Mouse (Mus musculus) kidney, adult 9 months (tissue): ENCODE results near the gene Map3k5.
"Not testable (repeated sequence)": the region's sequence is repeated elsewhere in the genome, so short reads cannot be mapped to it uniquely, and the experiment has no call there.

Experiments used
- DNase-seq: peaks from one replicate; pipeline ENCODE4 v3.0.0; 2022

The Map3k5 gene

GRCm38 (mm10) chr10:19934384-19935294 is at the start of gene Map3k5:
TSS of gene Map3k5 (plus strand) at chr10:19934472.
- DNase-seq: peak; percentile 47

- DNase-seq: no peak
Measured at GRCm38 (mm10) chr10:19886249-19886648, 48.0 kb upstream of the Map3k5 start.

- no peak for DNase-seq
Measured at GRCm38 (mm10) chr10:19889908-19890307, 44.4 kb upstream of the Map3k5 start.

GRCm38 (mm10) chr10:19891686-19892085 is 42.6 kb upstream of the Map3k5 start:
- no peak for DNase-seq

DNA sequence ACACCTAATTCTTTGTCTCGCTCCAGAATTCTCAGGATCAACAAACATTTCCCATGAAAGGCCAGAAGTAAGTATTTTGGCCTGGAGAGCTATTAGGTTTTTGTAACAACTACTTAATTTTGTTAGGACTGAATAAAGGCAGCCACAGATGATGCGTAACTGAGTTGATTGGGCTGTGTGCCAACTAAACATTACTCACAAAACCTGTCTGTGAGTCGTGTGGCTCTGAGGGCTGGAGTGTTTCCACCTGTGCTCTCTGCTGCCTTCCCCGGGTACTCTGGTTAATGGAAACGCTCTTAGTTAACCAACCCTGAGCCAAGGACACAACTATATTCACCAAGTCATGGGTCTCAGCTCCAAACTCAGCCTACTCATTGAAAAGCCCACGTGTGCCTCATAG is 41.1 kb upstream of the Map3k5 start:
- no peak for DNase-seq

DNA sequence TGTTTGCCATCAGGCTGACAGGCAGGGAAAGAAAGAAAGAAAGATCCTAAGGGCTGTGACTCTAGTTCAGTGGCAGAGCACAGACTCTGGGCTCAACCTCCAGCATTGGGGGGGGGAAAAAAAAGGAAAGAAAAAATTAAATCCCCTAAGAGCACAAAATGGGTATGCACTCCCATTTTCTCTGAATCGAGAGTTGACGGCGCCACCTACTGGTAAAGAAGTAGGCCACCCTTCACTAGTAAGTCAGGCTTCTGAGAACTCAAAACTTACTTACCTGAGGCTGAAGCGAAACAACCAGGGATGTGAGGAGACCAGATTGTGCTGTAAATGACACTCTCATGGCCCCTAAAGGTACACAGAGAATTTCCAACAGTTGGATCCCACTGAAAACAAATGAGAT is 40.3 kb upstream of the Map3k5 start:
- DNase-seq: peak; percentile 50

GRCm38 (mm10) chr10:19900191-19900590 is 34.1 kb upstream of the Map3k5 start:
- DNase-seq: no peak

DNA sequence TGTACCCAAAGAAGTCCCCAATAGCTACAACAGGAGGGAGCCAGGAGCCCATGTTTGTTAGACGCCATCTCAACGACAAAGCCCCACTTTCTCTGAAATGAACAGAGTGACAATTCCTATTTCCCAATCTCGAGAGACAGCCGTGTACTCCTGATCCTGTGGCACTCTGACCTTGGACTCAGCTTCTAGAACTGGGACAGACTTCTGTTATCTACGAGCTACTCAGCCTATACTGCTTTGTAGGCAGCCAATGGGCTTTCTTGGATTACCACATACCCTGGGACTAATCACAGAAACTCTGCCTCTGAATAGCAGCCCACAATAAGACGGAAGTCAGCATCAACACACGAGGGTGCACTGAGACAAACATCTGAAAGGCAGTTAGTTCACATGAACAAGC is 32.3 kb upstream of the Map3k5 start:
- no peak for DNase-seq

GRCm38 (mm10) chr10:19904077-19904820 is 30.0 kb upstream of the Map3k5 start:
- DNase-seq: no peak

- DNase-seq: peak; percentile 97
Measured at GRCm38 (mm10) chr10:19907246-19907804, 26.9 kb upstream of the Map3k5 start, which contains the start of gene Pex7. TSS of gene Pex7 (minus strand) at chr10:19907689.

GRCm38 (mm10) chr10:19908076-19908475 is 26.2 kb upstream of the Map3k5 start:
- peak; percentile 64 for DNase-seq

GRCm38 (mm10) chr10:19910516-19910915 is 23.8 kb upstream of the Map3k5 start:
- DNase-seq: no peak

- no peak for DNase-seq
Measured at GRCm38 (mm10) chr10:19911583-19911982, 22.7 kb upstream of the Map3k5 start.

- no peak for DNase-seq
Measured at GRCm38 (mm10) chr10:19913806-19914205, 20.5 kb upstream of the Map3k5 start.

DNA sequence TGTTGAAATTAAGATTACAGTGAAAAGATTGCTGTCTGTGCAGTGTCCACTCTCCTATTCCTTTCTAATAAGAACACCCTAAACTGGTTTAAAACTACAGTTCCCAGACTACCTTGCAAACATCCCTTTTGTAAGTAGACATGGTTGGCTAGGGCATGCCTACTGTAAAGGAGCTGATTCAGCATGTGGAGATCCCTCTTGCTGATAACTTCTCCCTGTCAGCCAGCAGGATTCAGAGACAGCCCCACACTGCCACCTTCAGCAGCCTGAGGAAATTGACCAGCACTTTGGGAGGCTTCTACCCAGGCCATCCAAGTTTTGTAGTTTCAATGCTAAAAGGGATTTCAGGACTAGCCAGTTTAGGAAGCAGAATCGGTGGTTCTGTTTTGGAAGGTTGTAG is 19.0 kb upstream of the Map3k5 start:
- peak; percentile 86 for DNase-seq

DNA sequence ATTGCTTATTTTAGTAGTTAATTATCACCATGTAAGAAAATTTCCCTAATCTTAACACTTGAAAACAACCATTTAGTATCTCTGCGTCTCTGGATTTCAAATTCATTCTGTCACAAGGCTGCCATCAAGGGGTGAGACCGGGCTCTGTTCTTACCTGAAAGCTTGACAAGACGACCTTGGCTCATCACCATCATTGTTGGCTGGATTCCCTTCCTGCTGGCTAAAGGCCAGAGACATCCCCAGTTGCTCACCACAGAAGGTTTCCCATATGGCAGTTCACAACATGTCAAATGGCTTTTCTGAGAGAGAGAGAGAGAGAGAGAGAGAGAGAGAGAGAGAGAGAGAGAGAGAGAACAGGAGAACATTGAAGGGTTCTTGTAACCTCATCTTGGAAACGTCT is 11.9 kb upstream of the Map3k5 start:
- DNase-seq: peak; percentile 25

- DNase-seq: peak; percentile 43
Measured at GRCm38 (mm10) chr10:19924256-19924655, 10.0 kb upstream of the Map3k5 start.

DNA sequence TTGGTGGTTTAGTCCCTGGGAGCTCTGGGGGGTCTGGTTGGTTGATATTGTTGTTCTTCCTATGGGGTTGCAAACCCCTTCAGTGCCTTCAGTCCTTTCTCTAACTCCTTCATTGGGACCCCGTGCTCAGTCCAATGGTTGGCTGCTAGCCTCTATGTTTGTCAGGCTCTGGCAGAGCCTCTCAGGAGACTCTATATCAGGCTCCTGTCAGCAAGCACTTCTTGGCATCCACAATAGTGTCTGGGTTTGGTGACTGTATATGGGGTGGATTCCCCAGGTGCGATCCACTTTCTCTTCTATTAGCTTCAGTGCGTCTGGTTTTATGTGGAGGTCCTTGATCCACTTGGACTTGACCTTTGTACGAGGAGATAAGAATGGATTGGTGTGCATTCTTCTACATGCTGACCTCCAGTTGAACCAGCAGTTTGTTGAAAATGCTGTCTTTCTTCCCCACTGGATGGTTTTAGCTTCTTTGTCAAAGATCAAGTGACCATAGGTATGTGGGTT is 7.8 kb upstream of the Map3k5 start:
- DNase-seq: not testable (repeated sequence)

DNA sequence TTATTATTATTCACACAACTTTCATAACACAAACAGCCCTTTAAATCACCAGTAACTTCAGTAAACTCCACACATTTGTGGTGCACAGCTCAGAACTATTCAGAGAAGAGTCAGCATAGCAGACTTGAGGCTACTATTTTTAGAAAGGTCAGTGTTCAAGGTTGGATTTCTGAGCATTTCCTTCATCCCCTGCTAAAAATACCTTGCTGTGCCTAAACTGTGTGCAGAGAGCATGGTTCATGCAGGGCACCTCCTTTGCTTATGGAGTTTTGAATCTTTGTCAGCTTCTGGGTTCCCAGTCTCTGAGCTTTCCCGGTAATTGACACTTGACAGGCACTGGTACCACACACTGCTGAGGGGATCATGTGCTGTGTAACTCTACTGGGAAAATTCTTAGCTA is 6.1 kb upstream of the Map3k5 start:
- no peak for DNase-seq

DNA sequence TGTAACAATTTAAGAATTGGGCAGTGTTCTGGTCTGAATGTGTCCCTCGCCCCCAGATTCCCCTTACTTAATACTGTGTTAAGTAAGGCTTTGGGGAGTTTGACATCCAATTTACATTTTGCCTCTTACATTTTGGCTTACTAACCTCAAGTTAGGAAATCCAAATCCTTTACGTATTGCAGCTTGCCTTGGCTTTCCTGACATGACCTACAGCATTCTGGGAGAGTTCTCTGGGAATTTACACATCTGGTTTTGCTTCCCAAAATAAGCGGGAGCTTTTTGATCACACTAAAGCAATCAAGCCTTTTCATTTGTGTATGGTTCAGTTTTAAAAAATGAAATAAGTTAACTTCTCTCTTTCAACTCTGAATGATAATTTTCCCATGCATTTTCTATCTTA is 1.3 kb upstream of the Map3k5 start:
- no peak for DNase-seq

- DNase-seq: peak; percentile 91
Measured at GRCm38 (mm10) chr10:19933511-19934383, 525 bp upstream of the Map3k5 start.

- peak; percentile 44 for DNase-seq
Measured at GRCm38 (mm10) chr10:19935295-19935623, 987 bp downstream of the Map3k5 start.
